Mouse (Mus musculus): ENCODE data around the gene Atm. TPM values are rescaled to one million over a fixed set of nuclear protein-coding genes. Genes with fewer than 3 reads are reported as not detected.

Gene Atm
- 43.5 and 43.9 TPM in 2 replicates for polyA plus RNA-seq (2011; ENCODE audit: insufficient read depth, insufficient read length, low read depth, missing spikeins)

- Histone ChIP-seq H3K27me3 (ENCODE audit: control insufficient read depth, insufficient read depth, low read length, poor library complexity, severe bottlenecking) (no peaks in the 10 kb centered on the region), H3K9ac (ENCODE audit: low read depth, poor library complexity, severe bottlenecking) (peak within 1 kb of the TSS; percentile 79)
- TF ChIP-seq POLR2A (IDR thresholded peaks at IDR 0.05; ENCODE audit: insufficient read depth, low read length) = peak; percentile 76
- 0 out of 2 replicates have a peak, but pooled peaks have one; percentile 37 for TF ChIP-seq EP300 (IDR thresholded peaks at IDR 0.05; ENCODE audit: insufficient read depth, low read depth, low read length)
- no peak for TF ChIP-seq CTCF (IDR thresholded peaks at IDR 0.05; ENCODE audit: low read depth, low read length)
Observed at GRCm38 (mm10) chr9:53536558-53537320, at the start of gene Atm, which contains the start of gene Npat. TSS of gene Atm (minus strand) at chr9:53536740. TSS of gene Npat (plus strand) at chr9:53537047.

GRCm38 (mm10) chr9:53581870-53582269, 45.3 kb upstream of the Atm start:
- TF ChIP-seq EP300 (IDR thresholded peaks at IDR 0.05; ENCODE audit: insufficient read depth, low read depth, low read length) = no peak
- no peak for TF ChIP-seq POLR2A (IDR thresholded peaks at IDR 0.05; ENCODE audit: insufficient read depth, low read length)
- Histone ChIP-seq H3K9me3 (replicated peaks; ENCODE audit: control insufficient read depth, insufficient read depth, low read length, poor library complexity, severe bottlenecking) (no peaks in the 10 kb centered on the region), H3K27ac (ENCODE audit: insufficient read depth, low read length) (no peak overlapping the region), H3K4me1 (ENCODE audit: control insufficient read depth, insufficient read depth, low read length) (no peaks in the 10 kb centered on the region), H3K27me3 (ENCODE audit: control insufficient read depth, insufficient read depth, low read length, poor library complexity, severe bottlenecking) (no peaks in the 10 kb centered on the region), H3K4me3 (ENCODE audit: low read depth, low read length) (no peak overlapping the region), H3K36me3 (ENCODE audit: control insufficient read depth, insufficient read depth, low read length, poor library complexity, severe bottlenecking) (peaks cover 12% of the 10 kb centered on the region), H3K9ac (ENCODE audit: low read depth, poor library complexity, severe bottlenecking) (no peak overlapping the region)

More at GRCm38 (mm10) chr9:53536558-53537320, at the start of gene Atm, which contains the start of gene Npat:
- Histone ChIP-seq H3K4me1 (ENCODE audit: control insufficient read depth, insufficient read depth, low read length) (no peaks in the 10 kb centered on the region), H3K36me3 (ENCODE audit: control insufficient read depth, insufficient read depth, low read length, poor library complexity, severe bottlenecking) (peaks cover 3% of the 10 kb centered on the region; the same call in 1 of the 2 replicates), H3K4me3 (ENCODE audit: low read depth, low read length) (peak within 1 kb of the TSS; percentile 95), H3K9me3 (replicated peaks; ENCODE audit: control insufficient read depth, insufficient read depth, low read length, poor library complexity, severe bottlenecking) (no peaks in the 10 kb centered on the region), H3K27ac (ENCODE audit: insufficient read depth, low read length) (peak within 1 kb of the TSS; percentile 54)

GRCm38 (mm10) chr9:53575721-53576120, 39.2 kb upstream of the Atm start:
- Histone ChIP-seq H3K36me3 (ENCODE audit: control insufficient read depth, insufficient read depth, low read length, poor library complexity, severe bottlenecking) (peaks cover 39% of the 10 kb centered on the region), H3K27ac (ENCODE audit: insufficient read depth, low read length) (no peak overlapping the region), H3K4me3 (ENCODE audit: low read depth, low read length) (no peak overlapping the region), H3K9me3 (replicated peaks; ENCODE audit: control insufficient read depth, insufficient read depth, low read length, poor library complexity, severe bottlenecking) (no peaks in the 10 kb centered on the region), H3K4me1 (ENCODE audit: control insufficient read depth, insufficient read depth, low read length) (no peaks in the 10 kb centered on the region), H3K9ac (ENCODE audit: low read depth, poor library complexity, severe bottlenecking) (no peak overlapping the region), H3K27me3 (ENCODE audit: control insufficient read depth, insufficient read depth, low read length, poor library complexity, severe bottlenecking) (no peaks in the 10 kb centered on the region)
- no peak for TF ChIP-seq POLR2A (IDR thresholded peaks at IDR 0.05; ENCODE audit: insufficient read depth, low read length)
- no peak for TF ChIP-seq EP300 (IDR thresholded peaks at IDR 0.05; ENCODE audit: insufficient read depth, low read depth, low read length)
- TF ChIP-seq CTCF (IDR thresholded peaks at IDR 0.05; ENCODE audit: low read depth, low read length) = no peak

DNA sequence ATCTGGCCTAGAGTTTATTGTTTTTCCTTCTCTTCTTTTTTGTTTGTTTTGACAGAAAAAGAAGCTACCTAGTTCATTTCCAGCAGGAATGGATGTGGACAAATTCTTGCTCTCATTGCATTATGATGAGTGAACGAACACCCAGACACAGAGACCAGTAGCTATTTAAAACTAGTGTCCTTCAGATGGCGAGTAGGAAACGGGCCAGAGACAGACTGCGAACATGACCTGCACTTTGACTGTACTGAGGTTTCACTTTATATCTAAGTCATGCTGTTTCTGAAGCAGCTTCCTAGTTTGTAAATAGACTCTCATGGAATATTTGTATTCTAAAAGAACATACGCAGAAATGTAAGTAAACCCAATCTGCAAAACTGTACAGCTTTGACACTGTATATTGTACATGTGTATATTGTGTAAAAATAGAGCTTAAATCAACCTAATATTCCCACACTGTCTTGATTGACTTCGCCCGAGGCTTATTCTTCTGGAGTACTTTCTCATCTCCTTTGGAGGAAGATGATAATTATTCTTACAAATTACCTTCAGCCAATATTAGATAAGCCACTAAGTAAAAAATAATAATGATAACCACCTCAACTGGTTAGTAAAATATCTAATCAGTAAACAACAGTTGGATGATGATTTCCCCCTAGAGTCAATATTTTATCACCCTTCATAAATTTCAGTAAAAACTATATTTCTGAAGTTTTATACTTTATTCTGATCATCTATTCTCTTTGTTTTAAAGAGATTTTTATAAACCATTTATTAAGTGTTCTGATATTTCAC, 36.2 kb upstream of the Atm start:
- TF ChIP-seq EP300 (IDR thresholded peaks at IDR 0.05; ENCODE audit: insufficient read depth, low read depth, low read length) = no peak
- TF ChIP-seq CTCF (IDR thresholded peaks at IDR 0.05; ENCODE audit: low read depth, low read length) = no peak
- TF ChIP-seq POLR2A (IDR thresholded peaks at IDR 0.05; ENCODE audit: insufficient read depth, low read length) = no peak
- Histone ChIP-seq H3K9me3 (replicated peaks; ENCODE audit: control insufficient read depth, insufficient read depth, low read length, poor library complexity, severe bottlenecking) (no peaks in the 10 kb centered on the region), H3K27me3 (ENCODE audit: control insufficient read depth, insufficient read depth, low read length, poor library complexity, severe bottlenecking) (no peaks in the 10 kb centered on the region), H3K4me3 (ENCODE audit: low read depth, low read length) (no peak overlapping the region), H3K27ac (ENCODE audit: insufficient read depth, low read length) (no peak overlapping the region), H3K9ac (ENCODE audit: low read depth, poor library complexity, severe bottlenecking) (no peak overlapping the region), H3K4me1 (ENCODE audit: control insufficient read depth, insufficient read depth, low read length) (no peaks in the 10 kb centered on the region), H3K36me3 (ENCODE audit: control insufficient read depth, insufficient read depth, low read length, poor library complexity, severe bottlenecking) (peaks cover 48% of the 10 kb centered on the region)

- no peak overlapping the region for H3K9ac ChIP-seq (ENCODE audit: low read depth, poor library complexity, severe bottlenecking)
- H3K36me3 ChIP-seq (ENCODE audit: control insufficient read depth, insufficient read depth, low read length, poor library complexity, severe bottlenecking) = peaks cover 60% of the 10 kb centered on the region
- TF ChIP-seq CTCF (IDR thresholded peaks at IDR 0.05; ENCODE audit: low read depth, low read length) = peak; percentile 42
- TF ChIP-seq POLR2A (IDR thresholded peaks at IDR 0.05; ENCODE audit: insufficient read depth, low read length) = no peak
- TF ChIP-seq EP300 (IDR thresholded peaks at IDR 0.05; ENCODE audit: insufficient read depth, low read depth, low read length) = no peak
Observed at GRCm38 (mm10) chr9:53570662-53571061, 34.1 kb upstream of the Atm start.

More at GRCm38 (mm10) chr9:53570662-53571061, 34.1 kb upstream of the Atm start:
- no peaks in the 10 kb centered on the region for H3K9me3 ChIP-seq (replicated peaks; ENCODE audit: control insufficient read depth, insufficient read depth, low read length, poor library complexity, severe bottlenecking)
- peak overlapping the region; percentile 89; the same call in 1 of the 2 replicates for H3K27ac ChIP-seq (ENCODE audit: insufficient read depth, low read length)
- H3K27me3 ChIP-seq (ENCODE audit: control insufficient read depth, insufficient read depth, low read length, poor library complexity, severe bottlenecking) = no peaks in the 10 kb centered on the region
- no peak overlapping the region for H3K4me3 ChIP-seq (ENCODE audit: low read depth, low read length)
- no peaks in the 10 kb centered on the region for H3K4me1 ChIP-seq (ENCODE audit: control insufficient read depth, insufficient read depth, low read length)
